ENCODE assay signal across 8 mouse cellular contexts in the genomic region with DNA sequence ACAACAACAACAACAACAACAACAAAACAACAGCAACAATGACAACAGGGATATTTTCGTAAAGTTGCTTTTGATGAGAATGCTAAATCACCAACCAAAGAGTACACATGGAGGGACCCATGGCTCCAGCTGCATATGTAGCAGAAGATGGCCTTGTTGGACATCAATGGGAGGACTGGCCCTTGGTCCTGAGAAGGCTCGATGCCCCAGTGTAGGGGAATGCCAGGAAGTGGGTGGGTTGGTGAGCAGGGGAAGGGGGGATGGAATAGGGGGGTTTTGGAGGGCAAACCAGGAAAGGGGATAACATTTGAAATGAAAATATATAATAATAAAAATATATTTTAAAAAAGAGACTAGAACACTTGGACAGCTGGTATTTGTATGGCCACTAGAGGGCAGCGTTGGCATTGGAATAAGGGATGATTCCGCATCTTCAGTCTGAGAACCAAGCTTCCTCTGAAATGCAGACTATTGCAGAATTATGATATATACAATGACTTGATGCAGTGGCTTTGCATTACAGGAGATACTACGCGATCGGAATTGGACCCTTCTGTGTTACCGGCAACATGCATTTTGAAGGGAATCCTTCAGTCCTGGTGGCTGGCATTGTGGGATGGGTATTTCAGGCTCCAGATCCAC.
DNase-seq lines count a peak whose midpoint lies in the region; ATAC-seq lines count a peak whose summit lies in the region.

No protein-coding gene starts in this region.

- H3K36me3 ChIP-seq in limb, embryonic 15.5 days, result no peaks in the 10 kb centered on the region
- no peaks in the 10 kb centered on the region for H3K36me3 ChIP-seq in neural tube, embryonic 14.5 days (ENCODE audit: control insufficient read depth, insufficient read depth, low read length)

- H3K9me3 ChIP-seq in limb, embryonic 15.5 days, result no peaks in the 10 kb centered on the region
- no peaks in the 10 kb centered on the region for H3K9me3 ChIP-seq in neural tube, embryonic 14.5 days (ENCODE audit: control insufficient read depth, low read length)

- H3K4me3 ChIP-seq in limb, embryonic 15.5 days, result no peak overlapping the region
- H3K4me3 ChIP-seq in neural tube, embryonic 14.5 days (ENCODE audit: low read depth, low read length), result no peak overlapping the region

- H3K27me3 ChIP-seq in limb, embryonic 15.5 days, result no peaks in the 10 kb centered on the region
- no peaks in the 10 kb centered on the region for H3K27me3 ChIP-seq in neural tube, embryonic 14.5 days (ENCODE audit: control insufficient read depth, insufficient read depth, low read length)

- no peaks in the 10 kb centered on the region; the same call in 1 of the 2 replicates for H3K4me1 ChIP-seq in limb, embryonic 15.5 days
- H3K4me1 ChIP-seq in neural tube, embryonic 14.5 days (ENCODE audit: control insufficient read depth, insufficient read depth, low read length), result no peaks in the 10 kb centered on the region

- no peak overlapping the region for H3K9ac ChIP-seq in limb, embryonic 15.5 days
- H3K9ac ChIP-seq in neural tube, embryonic 14.5 days (replicated peaks; ENCODE audit: low read depth, low read length), result no peak overlapping the region

- 31% methylated on average over 8 of the region's 8 CpGs for WGBS in limb, embryonic 15.5 days
- 41% methylated on average over 8 of the region's 8 CpGs for WGBS in neural tube, embryonic 14.5 days

- peak; percentile 6 to 64 for DNase-seq in spleen, postnatal 10 days (ENCODE audit: low spot score in 2 of 2)
- DNase-seq in spleen, adult 12 weeks (ENCODE audit: low spot score), result no peak
- DNase-seq in cerebellum, adult 9-10 months, result peak; percentile 66
- peak; percentile 77 for DNase-seq in forelimb bud, embryonic 11.5 days (ENCODE audit: low read depth, low spot score)
- DNase-seq in kidney, postnatal 14 days, result peak; percentile 68
- DNase-seq in thymus, postnatal 4 days, result peak; percentile 63

- no peak for ATAC-seq in limb, embryonic 15.5 days (ENCODE audit: insufficient number of reproducible peaks, low FRiP score, low TSS enrichment, low read depth)
- ATAC-seq in neural tube, embryonic 14.5 days (ENCODE audit: low read depth), result peak; percentile 72; the same call in 1 of the 2 replicates

- H3K27ac ChIP-seq in limb, embryonic 15.5 days, result 0 out of 2 replicates have a peak overlapping the region, but pooled peaks have one; percentile 22
- H3K27ac ChIP-seq in neural tube, embryonic 14.5 days (ENCODE audit: low read depth, low read length), result no peak overlapping the region

- H3K4me2 ChIP-seq in limb, embryonic 15.5 days, result no peak overlapping the region
- no peak overlapping the region for H3K4me2 ChIP-seq in neural tube, embryonic 14.5 days (ENCODE audit: low read depth, low read length)
